Mouse (Mus musculus) heart, postnatal 0 days (tissue): ENCODE data around the gene Nop58. TPM values are rescaled to one million over a fixed set of nuclear protein-coding genes. Genes with fewer than 3 reads are reported as not detected.
A peak's percentile ranks its signal among the peaks of the same experiment; 100 is the strongest.
"Not testable (repeated sequence)": the region's sequence is repeated elsewhere in the genome, so short reads cannot be mapped to it uniquely, and the experiment has no call there.

ENCODE experiments used
- ATAC-seq: fragments of 200-750 bp; cut with Nextera tagmentation; 2 replicates; pipeline ENCODE4 v1.8.0; 2017; ENCODE audit warnings: low read depth, moderate number of reproducible peaks, moderate library complexity; ENCODE audit not compliant: insufficient read depth
- DNase-seq: peaks from one replicate; pipeline ENCODE4 v3.0.0-alpha.2; 2016; ENCODE audit warnings: low spot score
- H3K27ac ChIP-seq: fragments of 300-500 bp; sonication (generic); 2 replicates; pipeline ENCODE4 v1.5.1; 2014; ENCODE audit warnings: low read depth, mild to moderate bottlenecking
- H3K27me3 ChIP-seq: fragments of 300-500 bp; sonication (generic); 2 replicates; pipeline ENCODE4 v1.6.1; 2014; ENCODE audit warnings: low read length, mixed read lengths; ENCODE audit not compliant: control insufficient read depth, insufficient read depth
- H3K36me3 ChIP-seq: fragments of 300-500 bp; sonication (generic); replicated peaks from 2 replicates; pipeline ENCODE4 v1.6.1; 2014; ENCODE audit warnings: low read length, mixed read lengths; ENCODE audit not compliant: control insufficient read depth, insufficient read depth
- H3K4me1 ChIP-seq: fragments of 300-500 bp; sonication (generic); 2 replicates; pipeline ENCODE4 v1.6.1; 2014; ENCODE audit warnings: antibody characterized with exemption; ENCODE audit not compliant: control insufficient read depth, insufficient read depth
- H3K4me2 ChIP-seq: fragments of 300-500 bp; sonication (generic); 2 replicates; pipeline ENCODE4 v1.6.1; 2014; ENCODE audit warnings: low read depth, mild to moderate bottlenecking, low read length, moderate library complexity
- H3K4me3 ChIP-seq: fragments of 300-500 bp; sonication (generic); 2 replicates; pipeline ENCODE4 v1.5.1; 2014; ENCODE audit warnings: low read depth, low read length
- H3K9ac ChIP-seq: fragments of 300-500 bp; sonication (generic); replicated peaks from 2 replicates; pipeline ENCODE4 v1.6.1; 2014; ENCODE audit warnings: low read depth, low read length, mixed read lengths
- H3K9me3 ChIP-seq: fragments of 300-500 bp; sonication (generic); replicated peaks from 2 replicates; pipeline ENCODE4 v1.6.1; 2016; ENCODE audit warnings: low read length; ENCODE audit not compliant: control insufficient read depth
- CTCF ChIP-seq: IDR thresholded peaks from 2 replicates; pipeline ENCODE4 v1.5.1; 2016; ENCODE audit warnings: antibody characterized with exemption, control low read depth, low read depth
- EP300 ChIP-seq: IDR thresholded peaks from 2 replicates; pipeline ENCODE4 v1.6.1; 2016; ENCODE audit warnings: antibody characterized with exemption, low read depth
- WGBS: fragments of 180-500 bp; shearing (Covaris S2); extraction: QIAGEN DNeasy Blood & Tissue Kit; methylation state at CpG from one replicate; pipeline ENCODE4 v1.1.7; 2014; 5-methylcytosine and 5-hydroxymethylcytosine counted together
- polyA plus RNA-seq: library from polyadenylated mRNA; unstranded; fragments of >200 nt; fragmentation: Nextera tagmentation; extraction: Ambion mirVana; gene quantifications from 2 replicates; pipeline ENCODE4 v1.2.1, GENCODE M21; 2015
- total RNA-seq: library from RNA; depleted of rRNA; stranded (reverse); fragments of >200 nt; gene quantifications from 2 replicates; pipeline ENCODE4 v1.2.3, GENCODE M21; 2014; ENCODE audit warnings: low replicate concordance; rRNA removed

Nop58 gene
- total RNA-seq (30.7 and 31.1 TPM in 2 replicates), polyA plus RNA-seq (70.5 and 82.0 TPM in 2 replicates)

GRCm38 (mm10) chr1:59684819-59685755, at the start of gene Nop58:
TSS of gene Nop58 (plus strand) at chr1:59684971.
- no peaks in the 10 kb centered on the region for H3K36me3 ChIP-seq
- ATAC-seq (peak; percentile 98), DNase-seq (peak; percentile 98)
- H3K9me3 ChIP-seq: no peaks in the 10 kb centered on the region; the same call in 1 of the 2 replicates
- H3K27ac ChIP-seq: peak within 1 kb of the TSS; percentile 87
- H3K27me3 ChIP-seq: no peaks in the 10 kb centered on the region
- peak within 1 kb of the TSS; percentile 64 for H3K4me3 ChIP-seq
- peaks cover 20% of the 10 kb centered on the region for H3K4me1 ChIP-seq
- peak within 1 kb of the TSS; percentile 84 for H3K4me2 ChIP-seq
- peak within 1 kb of the TSS; percentile 64 for H3K9ac ChIP-seq
- WGBS: under 1% methylated on average over 49 of the region's 49 CpGs
- TF ChIP-seq EP300 (peak; percentile 92), CTCF (no peak)

GRCm38 (mm10) chr1:59636349-59636748, 48.4 kb upstream of the Nop58 start:
- TF ChIP-seq CTCF (no peak), EP300 (no peak)
- no peak for DNase-seq
- WGBS: 71% methylated on average over 1 of the region's 1 CpGs
- H3K9ac ChIP-seq: no peak overlapping the region
- peaks cover 3% of the 10 kb centered on the region; the same call in 1 of the 2 replicates for H3K36me3 ChIP-seq
- no peaks in the 10 kb centered on the region for H3K27me3 ChIP-seq
- H3K27ac ChIP-seq: no peak overlapping the region
- H3K9me3 ChIP-seq: no peaks in the 10 kb centered on the region
- H3K4me1 ChIP-seq: no peaks in the 10 kb centered on the region
- no peak for ATAC-seq
- H3K4me2 ChIP-seq: no peak overlapping the region
- H3K4me3 ChIP-seq: no peak overlapping the region

- Histone ChIP-seq H3K27ac (no peak overlapping the region), H3K4me3 (no peak overlapping the region), H3K4me1 (no peaks in the 10 kb centered on the region), H3K4me2 (no peak overlapping the region), H3K9me3 (no peaks in the 10 kb centered on the region), H3K9ac (no peak overlapping the region), H3K36me3 (peaks cover 17% of the 10 kb centered on the region), H3K27me3 (no peaks in the 10 kb centered on the region)
- ATAC-seq (no peak), DNase-seq (no peak)
- 77% methylated on average over 3 of the region's 3 CpGs for WGBS
- TF ChIP-seq EP300 (no peak), CTCF (no peak)
Observed at GRCm38 (mm10) chr1:59638371-59638770, 46.4 kb upstream of the Nop58 start.

GRCm38 (mm10) chr1:59642488-59642887, 42.3 kb upstream of the Nop58 start:
- Histone ChIP-seq H3K4me2 (no peak overlapping the region), H3K27ac (no peak overlapping the region), H3K4me3 (no peak overlapping the region), H3K9me3 (no peaks in the 10 kb centered on the region), H3K4me1 (no peaks in the 10 kb centered on the region), H3K9ac (no peak overlapping the region), H3K36me3 (peaks cover 27% of the 10 kb centered on the region), H3K27me3 (no peaks in the 10 kb centered on the region)
- ATAC-seq: no peak
- TF ChIP-seq EP300: no peak
- no peak for TF ChIP-seq CTCF
- no peak for DNase-seq
- WGBS: 44% methylated on average over 1 of the region's 1 CpGs

GRCm38 (mm10) chr1:59646502-59646901, 38.3 kb upstream of the Nop58 start:
- not testable (repeated sequence) for ATAC-seq
- H3K36me3 ChIP-seq: peaks cover 49% of the 10 kb centered on the region

More at GRCm38 (mm10) chr1:59646502-59646901, 38.3 kb upstream of the Nop58 start:
- H3K27ac ChIP-seq, H3K27me3 ChIP-seq, H3K4me1 ChIP-seq, H3K9me3 ChIP-seq, H3K9ac ChIP-seq, H3K4me2 ChIP-seq, H3K4me3 ChIP-seq, DNase-seq: not testable (repeated sequence)
- WGBS: 91% methylated on average over 2 of the region's 2 CpGs
